ENCODE assay signal across 8 mouse cellular contexts in genomic region chr3:69127693-69128092, GRCm38 (mm10). TPM values are rescaled to one million over a fixed set of nuclear protein-coding genes. Genes with fewer than 3 reads are reported as not detected.
DNase-seq lines count a peak whose midpoint lies in the region; ATAC-seq and TF ChIP-seq lines count a peak whose summit lies in the region.

No protein-coding gene starts in this region.

- peak overlapping the region; percentile 86 for H3K4me2 ChIP-seq in CH12.LX (ENCODE audit: insufficient read depth, low read depth, poor library complexity, severe bottlenecking)
- H3K4me2 ChIP-seq in midbrain, embryonic 13.5 days (replicated peaks): peak overlapping the region; percentile 73

- H3K27me3 ChIP-seq in CH12.LX (replicated peaks): no peaks in the 10 kb centered on the region
- H3K27me3 ChIP-seq in forebrain, embryonic 10.5 days (ENCODE audit: poor library complexity, severe bottlenecking): peaks cover 6% of the 10 kb centered on the region; the same call in 1 of the 2 replicates
- H3K27me3 ChIP-seq in midbrain, embryonic 13.5 days: peaks cover 3% of the 10 kb centered on the region; the same call in 1 of the 2 replicates

- H3K79me2 ChIP-seq in CH12.LX (replicated peaks; ENCODE audit: control insufficient read depth, extremely low read depth, insufficient read depth, poor library complexity, severe bottlenecking): peaks cover 23% of the 10 kb centered on the region

- TF ChIP-seq POLR2A in CH12.LX (IDR thresholded peaks at IDR 0.05; ENCODE audit: low read depth, low read length): no peak

- dilution Hi-C loops in CH12.LX (cut with MboI; ENCODE audit: extremely low pct_ligation_motif_present, extremely low pct_unique_long_range_greater_than_20kb, low sequenced_read_pairs): no loop called here

- DNase-seq in adrenal gland, postnatal 14 days: peak; percentile 14
- no peak for DNase-seq in adrenal gland, postnatal 25 days
- no peak for DNase-seq in CH12.LX (ENCODE audit: extremely low read depth)
- no peak for DNase-seq in forebrain, embryonic 10.5 days (ENCODE audit: extremely low spot score, low spot score)
- DNase-seq in kidney, postnatal 14 days: peak; percentile 10
- DNase-seq in urinary bladder, postnatal 36 days (ENCODE audit: low spot score in 2 of 2): no peak
- no peak for DNase-seq in layer of hippocampus, postnatal 10 days (ENCODE audit: low spot score in 2 of 2)

- H3K36me3 ChIP-seq in CH12.LX (replicated peaks in 1 of 2; ENCODE audit: control insufficient read depth in 1 of 2, insufficient read depth in 1 of 2, low read length in 1 of 2): peaks cover 0 to 2% of the 10 kb centered on the region in 2 experiments
- H3K36me3 ChIP-seq in forebrain, embryonic 10.5 days (replicated peaks): no peaks in the 10 kb centered on the region
- no peaks in the 10 kb centered on the region for H3K36me3 ChIP-seq in midbrain, embryonic 13.5 days

- ATAC-seq in midbrain, embryonic 13.5 days: no peak

- no peak overlapping the region for H3K27ac ChIP-seq in CH12.LX (ENCODE audit: insufficient read depth, low read depth)
- H3K27ac ChIP-seq in forebrain, embryonic 10.5 days: peak overlapping the region; percentile 97
- H3K27ac ChIP-seq in midbrain, embryonic 13.5 days: no peak overlapping the region

- H3K4me1 ChIP-seq in CH12.LX (ENCODE audit: control insufficient read depth in 1 of 2, insufficient read depth in 2 of 2): peaks cover 3 to 38% of the 10 kb centered on the region in 2 experiments; a peak in 3 of 4 replicates
- peaks cover 25% of the 10 kb centered on the region for H3K4me1 ChIP-seq in forebrain, embryonic 10.5 days
- H3K4me1 ChIP-seq in midbrain, embryonic 13.5 days (replicated peaks): peaks cover 22% of the 10 kb centered on the region

- in situ Hi-C loops in CH12.LX (cut with MboI; ENCODE audit: low pct_ligation_motif_present, low pct_unique_long_range_greater_than_20kb, low sequenced_read_pairs): no loop called here

- H3K9me3 ChIP-seq in CH12.LX (replicated peaks; ENCODE audit: low read length): no peaks in the 10 kb centered on the region
- H3K9me3 ChIP-seq in forebrain, embryonic 10.5 days: no peaks in the 10 kb centered on the region
- no peaks in the 10 kb centered on the region for H3K9me3 ChIP-seq in midbrain, embryonic 13.5 days

- no peak for TF ChIP-seq RAD21 in CH12.LX (IDR thresholded peaks at IDR 0.05; ENCODE audit: low read depth, low read length)

- no peak for TF ChIP-seq CTCF in CH12.LX (conservative IDR thresholded peaks at IDR 0.05 in 1 of 2, IDR thresholded peaks at IDR 0.05 in 1 of 2; ENCODE audit: low read depth in 2 of 2, low read length in 2 of 2)

- 6% methylated on average over 9 of the region's 9 CpGs for WGBS in forebrain, embryonic 10.5 days
- WGBS in midbrain, embryonic 13.5 days: 10% methylated on average over 9 of the region's 9 CpGs

- H3K9ac ChIP-seq in CH12.LX (ENCODE audit: insufficient read depth, low read depth): peak overlapping the region; percentile 78
- H3K9ac ChIP-seq in midbrain, embryonic 13.5 days (replicated peaks): peak overlapping the region; percentile 94; the same call in 1 of the 2 replicates

- peak overlapping the region; percentile 70 to 97 (median 82) for H3K4me3 ChIP-seq in CH12.LX (replicated peaks in 1 of 3; ENCODE audit: low read depth in 2 of 3, low read length in 2 of 3, poor library complexity in 1 of 3)
- peak overlapping the region; percentile 95 for H3K4me3 ChIP-seq in forebrain, embryonic 10.5 days
- peak overlapping the region; percentile 95 for H3K4me3 ChIP-seq in midbrain, embryonic 13.5 days (replicated peaks)

- TF ChIP-seq EP300 in CH12.LX (IDR thresholded peaks at IDR 0.05; ENCODE audit: low read length): no peak

TF ChIP-seq in CH12.LX, 34 proteins besides CTCF, POLR2A, EP300 and RAD21:
- TF ChIP-seq IRF4 (IDR thresholded peaks at IDR 0.05; ENCODE audit: low read depth, low read length): peak; percentile 28; the same call in 1 of the 2 replicates
- TF ChIP-seq ELF1 (IDR thresholded peaks at IDR 0.05; ENCODE audit: low read depth, low read length): no peak
- TF ChIP-seq MAFK (IDR thresholded peaks at IDR 0.05; ENCODE audit: insufficient replicate concordance, low read length): 0 out of 2 replicates have a peak, but pooled peaks have one; percentile 12
- peak; percentile 81; the same call in 1 of the 2 replicates for TF ChIP-seq CHD1 (IDR thresholded peaks at IDR 0.05; ENCODE audit: low read depth, low read length)

RNA-seq across cellular contexts. Expression of gene Kpna4, which starts 0.8 kb away (rescaled TPM):
- 66.8 and 69.3 TPM in 2 replicates for total RNA-seq in adrenal gland, postnatal 14 days (2021)
- total RNA-seq in adrenal gland, postnatal 25 days (2021): 63.0 and 63.5 TPM in 2 replicates
- total RNA-seq in CH12.LX (2012; rRNA removed) (16.9 and 23.9 TPM in 2 replicates), CH12.LX (2014; rRNA removed) (25.7 and 28.8 TPM in 2 replicates)
- 54.0 and 54.9 TPM in 2 replicates for polyA plus RNA-seq in CH12.LX (2012; ENCODE audit: insufficient read length, low read depth)
- 37.0 and 39.8 TPM in 2 replicates for polyA plus RNA-seq in forebrain, embryonic 10.5 days (2016; fragmentation: Nextera tagmentation; extraction: Ambion mirVana)
- 35.4 and 38.6 TPM in 2 replicates for polyA plus RNA-seq in midbrain, embryonic 13.5 days (2015; fragmentation: Nextera tagmentation; extraction: Ambion mirVana)
- 10 to 100 TPM; 73.3 to 75.7 TPM for total RNA-seq in layer of hippocampus, postnatal 10 days (2021)

Comparison
In these comparisons a context has a peak if more than half of its experiments do, and no peak if none do; other contexts are left out.
1. DNase-seq: peak in adrenal gland, postnatal 14 days (single experiment) and kidney, postnatal 14 days (single experiment); none in adrenal gland, postnatal 25 days (single experiment), CH12.LX (single experiment), forebrain, embryonic 10.5 days (single experiment), urinary bladder, postnatal 36 days (0 of 2) and layer of hippocampus, postnatal 10 days (0 of 2).
2. Peak in every context shown above with its lines, with median percentiles within 50 percentile points of each other: H3K4me3 ChIP-seq.